Mouse (Mus musculus): Measurements from ENCODE around the gene Cox19. TPM values are rescaled to one million over a fixed set of nuclear protein-coding genes. Genes with fewer than 3 reads are reported as not detected.
A peak's percentile ranks its signal among the peaks of the same experiment; 100 is the strongest.

The Cox19 gene
- 108 and 113 TPM in 2 replicates for polyA plus RNA-seq (2014; fragmentation: Nextera tagmentation; extraction: Ambion mirVana)

DNA sequence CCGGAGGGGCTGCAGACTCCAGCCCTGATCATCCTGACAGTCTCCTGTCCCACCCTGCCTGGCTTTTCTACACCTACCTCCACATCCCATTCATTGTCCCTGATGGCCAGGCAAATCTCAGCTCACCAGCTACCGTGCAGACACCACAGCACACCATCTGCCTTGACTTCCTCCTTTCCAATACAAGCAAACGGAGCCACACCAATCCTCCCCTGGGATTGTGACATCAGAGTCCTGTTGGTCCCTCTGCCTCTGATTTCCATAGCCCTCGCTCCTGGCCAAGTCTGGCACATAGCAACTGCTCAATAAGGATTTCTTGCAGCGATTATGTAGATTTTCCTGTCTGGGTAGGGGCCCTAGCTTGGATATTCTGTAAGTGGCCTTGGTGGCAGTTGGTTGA is at the start of gene Cox19:
Gene Cox19 (minus strand): TSS at position 285 of the 400 bp plus-strand sequence.
- Histone ChIP-seq H3K27me3 (ENCODE audit: control insufficient read depth, insufficient read depth, low read length) (no peaks in the 10 kb centered on the region), H3K9ac (replicated peaks; ENCODE audit: low read depth, low read length) (no peak within 1 kb of the TSS), H3K4me1 (ENCODE audit: control insufficient read depth, insufficient read depth, low read length) (no peaks in the 10 kb centered on the region), H3K36me3 (ENCODE audit: control insufficient read depth, insufficient read depth, low read length) (no peaks in the 10 kb centered on the region), H3K4me3 (ENCODE audit: low read depth, low read length) (no peak within 1 kb of the TSS), H3K4me2 (ENCODE audit: low read depth, low read length) (no peak within 1 kb of the TSS), H3K9me3 (ENCODE audit: control insufficient read depth, low read length) (no peaks in the 10 kb centered on the region), H3K27ac (ENCODE audit: low read depth, low read length) (no peak within 1 kb of the TSS)
- 58% methylated on average over 5 of the region's 5 CpGs for WGBS
- no peak for ATAC-seq (ENCODE audit: low read depth)

DNA sequence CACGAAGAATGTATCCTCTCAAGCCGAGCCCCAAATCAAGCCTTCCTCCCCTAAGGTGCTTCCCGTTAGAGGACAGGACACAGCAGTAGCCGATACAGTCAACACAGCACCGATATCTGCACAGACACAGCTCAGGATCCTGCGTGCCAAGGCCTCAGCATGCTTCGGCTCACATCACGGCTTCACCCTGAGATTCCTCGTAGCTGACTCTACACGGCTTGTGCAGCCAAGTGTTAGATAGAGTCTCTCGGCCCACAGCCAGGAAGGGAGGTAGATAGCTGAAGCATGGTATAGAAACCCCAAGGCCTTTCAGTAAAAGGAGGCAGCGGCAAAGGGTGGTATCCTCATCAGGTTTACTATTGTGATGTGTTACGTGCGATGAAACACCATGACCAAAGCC is 48.8 kb upstream of the Cox19 start:
- Histone ChIP-seq H3K4me3 (ENCODE audit: low read depth, low read length) (no peak overlapping the region), H3K4me2 (ENCODE audit: low read depth, low read length) (no peak overlapping the region), H3K9ac (replicated peaks; ENCODE audit: low read depth, low read length) (no peak overlapping the region), H3K27ac (ENCODE audit: low read depth, low read length) (no peak overlapping the region), H3K36me3 (ENCODE audit: control insufficient read depth, insufficient read depth, low read length) (no peaks in the 10 kb centered on the region), H3K27me3 (ENCODE audit: control insufficient read depth, insufficient read depth, low read length) (no peaks in the 10 kb centered on the region), H3K4me1 (ENCODE audit: control insufficient read depth, insufficient read depth, low read length) (no peaks in the 10 kb centered on the region), H3K9me3 (ENCODE audit: control insufficient read depth, low read length) (no peaks in the 10 kb centered on the region)
- ATAC-seq (ENCODE audit: low read depth): no peak
- 85% methylated on average over 14 of the region's 14 CpGs for WGBS

DNA sequence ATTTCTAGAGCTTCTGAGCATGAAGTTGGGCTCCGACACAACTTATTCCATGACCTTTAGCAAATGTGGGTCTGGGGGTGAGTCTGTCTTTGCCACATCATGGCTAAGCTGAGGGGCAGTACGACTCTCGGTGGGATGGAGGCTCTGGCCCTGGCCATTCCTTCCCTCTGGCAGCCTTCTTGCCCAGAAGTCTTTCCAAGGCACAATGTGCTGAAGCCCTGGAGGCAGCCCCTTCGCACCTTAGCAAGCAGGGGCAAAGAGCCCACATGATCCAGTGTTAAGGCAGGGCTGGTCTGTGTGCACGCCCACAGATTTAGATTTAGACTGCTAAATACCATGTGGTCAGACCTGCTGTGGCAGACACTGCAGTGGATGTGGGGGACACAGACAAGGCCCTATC is 47.6 kb upstream of the Cox19 start:
- no peaks in the 10 kb centered on the region for H3K36me3 ChIP-seq (ENCODE audit: control insufficient read depth, insufficient read depth, low read length)
- 0 out of 2 replicates have a peak, but pooled peaks have one; percentile 24 for ATAC-seq (ENCODE audit: low read depth)
- no peak overlapping the region for H3K4me3 ChIP-seq (ENCODE audit: low read depth, low read length)
- no peaks in the 10 kb centered on the region for H3K4me1 ChIP-seq (ENCODE audit: control insufficient read depth, insufficient read depth, low read length)
- H3K4me2 ChIP-seq (ENCODE audit: low read depth, low read length): no peak overlapping the region
- no peak overlapping the region for H3K27ac ChIP-seq (ENCODE audit: low read depth, low read length)
- no peaks in the 10 kb centered on the region for H3K27me3 ChIP-seq (ENCODE audit: control insufficient read depth, insufficient read depth, low read length)
- 84% methylated on average over 5 of the region's 5 CpGs for WGBS
- H3K9ac ChIP-seq (replicated peaks; ENCODE audit: low read depth, low read length): no peak overlapping the region
- no peaks in the 10 kb centered on the region for H3K9me3 ChIP-seq (ENCODE audit: control insufficient read depth, low read length)

DNA sequence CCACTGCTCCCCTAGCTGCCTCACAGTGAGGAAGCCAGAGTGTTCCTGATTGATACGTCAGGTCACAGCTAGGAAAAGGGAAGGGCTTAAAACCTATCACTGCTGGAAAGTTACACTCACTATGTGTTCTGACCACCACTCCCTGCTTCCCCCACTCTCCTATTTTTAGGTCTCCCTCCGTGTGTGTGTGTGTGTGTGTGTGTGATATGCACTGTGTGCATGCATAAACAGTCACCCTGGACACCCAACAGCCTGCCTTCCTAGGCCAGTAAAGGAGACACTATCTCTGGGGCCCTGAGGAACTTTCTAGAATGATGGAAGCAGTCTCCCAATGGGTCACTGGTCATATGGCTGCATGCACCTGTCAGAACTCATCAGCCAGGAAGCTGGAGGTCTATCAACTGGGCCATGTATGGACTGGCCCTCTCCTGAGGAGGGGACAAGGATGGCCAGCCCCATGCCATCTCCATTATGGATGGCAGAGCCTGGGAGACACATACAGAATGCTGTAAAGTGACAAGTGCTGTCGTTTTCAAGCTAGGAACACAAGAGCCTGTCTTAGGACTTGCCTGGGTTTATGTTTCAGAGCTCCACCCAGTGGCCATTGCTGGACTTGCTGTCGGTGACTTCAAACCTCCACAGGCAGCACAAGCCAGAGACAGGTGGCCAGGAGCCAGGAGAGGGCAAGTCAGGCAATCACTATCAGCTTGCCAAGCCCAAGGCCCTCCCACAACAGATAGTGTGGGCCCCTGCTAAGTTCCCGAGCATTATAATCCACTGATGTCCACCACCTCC is 46.9 kb upstream of the Cox19 start:
- 40% methylated on average over 5 of the region's 5 CpGs for WGBS
- Histone ChIP-seq H3K9me3 (ENCODE audit: control insufficient read depth, low read length) (no peaks in the 10 kb centered on the region), H3K9ac (replicated peaks; ENCODE audit: low read depth, low read length) (no peak overlapping the region), H3K4me1 (ENCODE audit: control insufficient read depth, insufficient read depth, low read length) (no peaks in the 10 kb centered on the region), H3K4me3 (ENCODE audit: low read depth, low read length) (no peak overlapping the region), H3K27me3 (ENCODE audit: control insufficient read depth, insufficient read depth, low read length) (no peaks in the 10 kb centered on the region), H3K36me3 (ENCODE audit: control insufficient read depth, insufficient read depth, low read length) (no peaks in the 10 kb centered on the region), H3K27ac (ENCODE audit: low read depth, low read length) (no peak overlapping the region), H3K4me2 (ENCODE audit: low read depth, low read length) (no peak overlapping the region)
- ATAC-seq (ENCODE audit: low read depth): peak; percentile 76; the same call in 1 of the 2 replicates

DNA sequence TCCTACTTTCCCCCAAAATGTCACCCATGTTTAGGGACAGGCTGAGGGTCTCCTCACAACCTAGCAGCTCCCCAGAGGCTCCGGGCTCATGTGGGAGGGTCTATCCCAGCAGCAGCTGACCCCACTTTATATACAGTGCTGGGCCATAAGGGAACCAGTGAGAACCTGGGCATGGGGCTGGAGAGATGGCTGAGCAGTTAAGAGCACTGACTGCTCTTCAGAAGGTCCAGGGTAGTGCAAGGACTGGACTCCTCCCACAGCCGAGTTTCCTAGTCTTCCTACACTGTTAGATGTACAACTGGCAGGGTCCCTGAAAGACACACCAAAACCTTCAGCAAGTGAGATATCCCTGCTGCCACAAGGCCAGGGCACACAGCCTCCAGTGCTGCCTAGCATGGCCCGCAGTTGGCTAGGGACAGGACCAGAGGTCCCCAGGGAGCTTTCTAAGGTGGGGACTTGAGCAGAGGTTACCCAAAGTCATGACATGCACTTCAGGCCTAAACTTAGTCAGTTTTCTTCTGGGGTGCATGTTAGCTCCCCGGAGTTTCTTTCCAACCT is 46.2 kb upstream of the Cox19 start:
- no peak overlapping the region for H3K4me2 ChIP-seq (ENCODE audit: low read depth, low read length)
- no peak overlapping the region for H3K9ac ChIP-seq (replicated peaks; ENCODE audit: low read depth, low read length)
- H3K27ac ChIP-seq (ENCODE audit: low read depth, low read length): no peak overlapping the region
- 87% methylated on average over 4 of the region's 4 CpGs for WGBS
- H3K9me3 ChIP-seq (ENCODE audit: control insufficient read depth, low read length): no peaks in the 10 kb centered on the region
- no peak for ATAC-seq (ENCODE audit: low read depth)
- H3K4me3 ChIP-seq (ENCODE audit: low read depth, low read length): no peak overlapping the region
- H3K36me3 ChIP-seq (ENCODE audit: control insufficient read depth, insufficient read depth, low read length): no peaks in the 10 kb centered on the region
- no peaks in the 10 kb centered on the region for H3K27me3 ChIP-seq (ENCODE audit: control insufficient read depth, insufficient read depth, low read length)
- no peaks in the 10 kb centered on the region for H3K4me1 ChIP-seq (ENCODE audit: control insufficient read depth, insufficient read depth, low read length)

DNA sequence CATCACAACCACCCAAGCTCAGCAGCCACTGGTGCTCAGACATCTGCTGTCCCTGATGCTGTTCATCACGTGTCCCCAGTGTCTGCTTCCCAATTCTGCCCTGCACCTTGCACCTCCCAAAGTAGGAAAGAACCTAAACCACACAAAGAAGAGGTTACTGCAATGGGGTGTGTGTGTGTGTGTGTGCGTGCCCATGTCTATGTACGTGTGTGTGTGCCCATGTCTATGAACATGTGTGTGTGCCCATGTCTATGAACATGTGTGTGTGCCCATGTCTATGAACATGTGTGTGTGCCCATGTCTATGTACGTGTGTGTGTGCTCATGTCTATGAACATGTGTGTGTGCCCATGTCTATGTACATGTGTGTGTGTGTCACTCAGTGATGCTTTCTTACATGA is 44.3 kb upstream of the Cox19 start:
- Histone ChIP-seq H3K9me3 (ENCODE audit: control insufficient read depth, low read length) (no peaks in the 10 kb centered on the region), H3K36me3 (ENCODE audit: control insufficient read depth, insufficient read depth, low read length) (no peaks in the 10 kb centered on the region), H3K4me2 (ENCODE audit: low read depth, low read length) (no peak overlapping the region), H3K4me1 (ENCODE audit: control insufficient read depth, insufficient read depth, low read length) (0 out of 2 replicates have a peak, but pooled peaks cover 4% of the 10 kb centered on the region), H3K27me3 (ENCODE audit: control insufficient read depth, insufficient read depth, low read length) (no peaks in the 10 kb centered on the region), H3K4me3 (ENCODE audit: low read depth, low read length) (no peak overlapping the region), H3K9ac (replicated peaks; ENCODE audit: low read depth, low read length) (no peak overlapping the region), H3K27ac (ENCODE audit: low read depth, low read length) (no peak overlapping the region)
- 91% methylated on average over 4 of the region's 4 CpGs for WGBS
- no peak for ATAC-seq (ENCODE audit: low read depth)

DNA sequence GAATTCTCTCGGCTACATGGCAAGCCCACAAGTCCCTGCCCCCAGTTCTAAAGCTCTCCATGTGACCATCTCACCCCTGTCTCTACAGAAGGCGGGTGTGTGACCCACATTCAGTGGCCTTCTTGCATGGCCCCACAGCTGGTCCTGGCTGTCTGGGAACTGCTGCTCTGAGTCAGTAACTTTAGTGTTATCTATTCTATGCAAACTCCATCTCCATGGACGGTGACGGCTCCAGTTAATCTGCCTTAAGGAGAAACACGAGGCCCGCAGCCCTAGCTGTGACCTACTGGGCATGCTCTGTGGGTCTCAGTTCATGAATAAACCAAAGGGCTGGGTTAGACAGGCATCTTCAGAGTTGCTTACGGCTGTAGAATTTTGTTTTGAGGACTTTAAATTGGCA is 43.2 kb upstream of the Cox19 start:
- no peaks in the 10 kb centered on the region for H3K9me3 ChIP-seq (ENCODE audit: control insufficient read depth, low read length)
- no peaks in the 10 kb centered on the region for H3K36me3 ChIP-seq (ENCODE audit: control insufficient read depth, insufficient read depth, low read length)
- WGBS: 80% methylated on average over 7 of the region's 7 CpGs
- no peak for ATAC-seq (ENCODE audit: low read depth)
- 0 out of 2 replicates have a peak, but pooled peaks cover 4% of the 10 kb centered on the region for H3K4me1 ChIP-seq (ENCODE audit: control insufficient read depth, insufficient read depth, low read length)
- no peak overlapping the region for H3K27ac ChIP-seq (ENCODE audit: low read depth, low read length)
- H3K4me2 ChIP-seq (ENCODE audit: low read depth, low read length): no peak overlapping the region
- no peak overlapping the region for H3K4me3 ChIP-seq (ENCODE audit: low read depth, low read length)
- H3K9ac ChIP-seq (replicated peaks; ENCODE audit: low read depth, low read length): no peak overlapping the region
- H3K27me3 ChIP-seq (ENCODE audit: control insufficient read depth, insufficient read depth, low read length): no peaks in the 10 kb centered on the region

DNA sequence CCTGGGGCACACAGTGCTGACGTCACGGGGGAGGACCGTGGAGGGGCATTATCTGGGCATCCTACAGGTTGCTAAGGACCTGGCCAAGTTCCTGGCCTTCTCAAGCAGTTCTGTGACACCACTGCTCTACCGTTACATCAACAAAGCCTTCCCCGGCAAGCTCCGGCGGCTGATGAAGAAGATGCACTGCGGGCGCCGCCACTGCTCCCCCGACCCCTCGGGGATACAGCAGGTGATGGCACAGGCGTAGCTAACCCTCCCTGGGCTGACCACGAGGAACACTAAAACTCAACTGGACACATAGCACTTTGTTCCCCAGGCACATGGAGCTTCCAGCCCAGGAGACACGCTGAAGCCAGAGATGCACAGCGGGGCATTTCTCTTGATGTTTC is 42.0 kb upstream of the Cox19 start:
- WGBS: 88% methylated on average over 16 of the region's 16 CpGs
- H3K27me3 ChIP-seq (ENCODE audit: control insufficient read depth, insufficient read depth, low read length): no peaks in the 10 kb centered on the region
- H3K9me3 ChIP-seq (ENCODE audit: control insufficient read depth, low read length): no peaks in the 10 kb centered on the region
- no peak for ATAC-seq (ENCODE audit: low read depth)
- H3K9ac ChIP-seq (replicated peaks; ENCODE audit: low read depth, low read length): no peak overlapping the region
- H3K27ac ChIP-seq (ENCODE audit: low read depth, low read length): no peak overlapping the region
- no peaks in the 10 kb centered on the region for H3K36me3 ChIP-seq (ENCODE audit: control insufficient read depth, insufficient read depth, low read length)
- H3K4me2 ChIP-seq (ENCODE audit: low read depth, low read length): no peak overlapping the region
- H3K4me3 ChIP-seq (ENCODE audit: low read depth, low read length): no peak overlapping the region
- peaks cover 12% of the 10 kb centered on the region for H3K4me1 ChIP-seq (ENCODE audit: control insufficient read depth, insufficient read depth, low read length)
